Mouse (Mus musculus) stomach, postnatal 0 days (tissue): Measurements from ENCODE around the gene Thrb.

Source experiments
- CTCF ChIP-seq: IDR thresholded peaks from 2 replicates; pipeline ENCODE4 v1.5.1; 2016; ENCODE audit warnings: antibody characterized with exemption, low read depth, mild to moderate bottlenecking, moderate library complexity
- EP300 ChIP-seq: optimal IDR thresholded peaks from 2 replicates; pipeline ENCODE3; 2016; ENCODE audit warnings: antibody characterized with exemption

GRCm38 (mm10) chr14:17978259-17978658, 318.2 kb downstream of the Thrb start:
- TF ChIP-seq CTCF (peak; percentile 19; the same call in 1 of the 2 replicates), EP300 (no peak)
